Mouse (Mus musculus) brain, embryonic 14.5 days (tissue): ENCODE measurements around the gene Krt31.

Experiments
- CTCF ChIP-seq: fragments of 200-500 bp; IDR thresholded peaks from 2 replicates; pipeline ENCODE4 v1.5.1; 2012; ENCODE audit warnings: inconsistent platforms, mild to moderate bottlenecking, moderate library complexity, borderline replicate concordance; ENCODE audit not compliant: insufficient read depth, insufficient read length; ENCODE audit errors: extremely low read depth
- POLR2A ChIP-seq: fragments of 200-500 bp; IDR thresholded peaks from 2 replicates; pipeline ENCODE4 v1.6.1; 2012; ENCODE audit warnings: mild to moderate bottlenecking, inconsistent platforms, borderline replicate concordance; ENCODE audit not compliant: poor library complexity, insufficient read depth, insufficient read length, severe bottlenecking; ENCODE audit errors: extremely low read depth

DNA sequence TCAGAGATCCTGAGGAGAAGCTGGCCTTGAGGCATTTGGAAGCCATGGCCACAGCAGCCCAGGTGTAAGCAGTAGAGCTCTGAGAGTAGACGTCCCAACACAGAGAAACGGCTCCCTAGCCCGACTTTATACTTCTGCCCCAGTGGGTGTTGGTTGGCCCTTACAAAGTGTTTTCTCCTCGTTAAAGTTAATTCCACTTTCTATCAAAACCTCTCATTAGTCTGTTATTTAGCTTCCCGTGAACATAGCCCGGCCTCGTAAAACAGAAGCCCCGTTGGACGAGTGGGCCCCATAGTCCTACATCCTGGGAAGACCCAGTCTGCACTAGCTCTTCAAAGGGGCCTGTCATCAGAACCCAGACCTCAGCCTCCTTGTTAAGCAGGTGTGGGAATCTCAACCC, 45.8 kb upstream of the Krt31 start, which contains the start of gene Krt35:
- no peak for TF ChIP-seq CTCF
- no peak for TF ChIP-seq POLR2A
